Mouse (Mus musculus) erythroblast, embryonic 14.5 days (primary cell): Measurements from ENCODE around the gene Olfr10.

Source experiments
- GATA1 ChIP-seq: IDR thresholded peaks from 2 replicates; pipeline ENCODE4 v1.6.1; 2012; ENCODE audit warnings: low read length, inconsistent platforms, mixed read lengths
- TAL1 ChIP-seq: IDR thresholded peaks from 3 replicates; pipeline ENCODE4 v1.6.1; 2012; ENCODE audit warnings: low read length, inconsistent platforms, mixed read lengths

DNA sequence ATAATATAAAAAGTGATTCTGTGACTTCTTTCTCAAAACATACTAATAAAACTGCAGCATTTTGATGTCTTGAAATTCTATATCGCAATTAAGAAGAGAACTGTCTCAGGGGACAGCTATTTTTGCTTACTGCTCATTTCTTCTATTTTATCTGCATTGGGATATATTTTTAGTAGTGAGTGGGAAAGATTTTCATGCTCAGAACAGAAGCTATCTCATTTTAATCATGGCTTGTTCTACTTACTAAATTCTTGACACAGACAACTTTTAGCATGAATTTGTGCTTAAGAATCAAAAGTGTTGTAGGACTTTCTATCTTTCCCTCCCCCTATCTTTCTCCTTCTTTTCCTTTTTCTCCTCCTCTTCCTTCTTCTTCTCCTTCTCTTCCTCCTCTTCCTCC, 25.1 kb downstream of the Olfr10 start:
- TF ChIP-seq TAL1 = no peak
- no peak for TF ChIP-seq GATA1
